Mouse (Mus musculus) hindbrain, embryonic 15.5 days (tissue): ENCODE measurements around the gene Nenf. TPM values are rescaled to one million over a fixed set of nuclear protein-coding genes. Genes with fewer than 3 reads are reported as not detected.

Experiments used
- ATAC-seq: fragments of 200-750 bp; cut with Nextera tagmentation; 2 replicates; pipeline ENCODE4 v1.8.0; 2017; ENCODE audit warnings: low read depth, moderate number of reproducible peaks, moderate TSS enrichment; ENCODE audit not compliant: low FRiP score
- H3K27ac ChIP-seq: fragments of 300-500 bp; sonication (generic); replicated peaks from 2 replicates; pipeline ENCODE4 v1.5.1; 2015; ENCODE audit warnings: mild to moderate bottlenecking, inconsistent platforms
- H3K27me3 ChIP-seq: fragments of 300-500 bp; sonication (generic); 2 replicates; pipeline ENCODE4 v1.6.1; 2015; ENCODE audit warnings: control low read depth, inconsistent platforms
- H3K36me3 ChIP-seq: fragments of 300-500 bp; sonication (generic); 2 replicates; pipeline ENCODE4 v1.6.1; 2015; ENCODE audit warnings: control low read depth, inconsistent platforms
- H3K4me1 ChIP-seq: fragments of 300-500 bp; sonication (generic); replicated peaks from 2 replicates; pipeline ENCODE4 v1.6.1; 2015; ENCODE audit warnings: control low read depth, inconsistent platforms
- H3K4me2 ChIP-seq: fragments of 300-500 bp; sonication (generic); 2 replicates; pipeline ENCODE4 v1.6.1; 2015; ENCODE audit warnings: moderate library complexity, mild to moderate bottlenecking, inconsistent platforms
- H3K4me3 ChIP-seq: fragments of 300-500 bp; sonication (generic); 2 replicates; pipeline ENCODE4 v1.5.1; 2015; ENCODE audit warnings: mild to moderate bottlenecking, inconsistent platforms
- H3K9ac ChIP-seq: fragments of 300-500 bp; sonication (generic); 2 replicates; pipeline ENCODE4 v1.6.1; 2015; ENCODE audit warnings: inconsistent platforms
- H3K9me3 ChIP-seq: fragments of 300-500 bp; sonication (generic); 2 replicates; pipeline ENCODE4 v1.6.1; 2016; ENCODE audit warnings: control low read depth, inconsistent platforms
- WGBS: fragments of 180-500 bp; shearing (Covaris S2); methylation state at CpG from one replicate; pipeline ENCODE4 v1.1.7; 2015; 5-methylcytosine and 5-hydroxymethylcytosine counted together
- polyA plus RNA-seq: library from polyadenylated mRNA; unstranded; fragments of >200 nt; fragmentation: Nextera tagmentation; extraction: Ambion mirVana; gene quantifications from 2 replicates; pipeline ENCODE4 v1.2.1, GENCODE M21; 2015

Nenf gene
- polyA plus RNA-seq, 1 experiment from 2014 or later = 138 TPM

GRCm38 (mm10) chr1:191296445-191296844 lies 21.5 kb downstream of the Nenf start:
- Histone ChIP-seq H3K27me3 (no peaks in the 10 kb centered on the region), H3K36me3 (no peaks in the 10 kb centered on the region), H3K4me1 (peaks cover 6% of the 10 kb centered on the region; the same call in 1 of the 2 replicates), H3K27ac (no peak overlapping the region), H3K9ac (no peak overlapping the region), H3K4me3 (no peak overlapping the region), H3K4me2 (no peak overlapping the region), H3K9me3 (no peaks in the 10 kb centered on the region)
- ATAC-seq = peak; percentile 54; the same call in 1 of the 2 replicates
- 59% methylated on average over 5 of the region's 5 CpGs for WGBS

GRCm38 (mm10) chr1:191295784-191296183 lies 22.2 kb downstream of the Nenf start:
- WGBS = 50% methylated on average over 3 of the region's 3 CpGs
- H3K4me2 ChIP-seq = no peak overlapping the region
- H3K27me3 ChIP-seq = no peaks in the 10 kb centered on the region
- H3K27ac ChIP-seq = no peak overlapping the region
- ATAC-seq = no peak
- H3K4me3 ChIP-seq = no peak overlapping the region
- H3K4me1 ChIP-seq = peaks cover 6% of the 10 kb centered on the region; the same call in 1 of the 2 replicates
- no peak overlapping the region for H3K9ac ChIP-seq
- H3K36me3 ChIP-seq = no peaks in the 10 kb centered on the region
- no peaks in the 10 kb centered on the region for H3K9me3 ChIP-seq

GRCm38 (mm10) chr1:191293996-191294795 lies 23.8 kb downstream of the Nenf start:
- Histone ChIP-seq H3K4me2 (no peak overlapping the region), H3K9me3 (no peaks in the 10 kb centered on the region), H3K27me3 (no peaks in the 10 kb centered on the region), H3K4me3 (no peak overlapping the region), H3K36me3 (no peaks in the 10 kb centered on the region), H3K27ac (no peak overlapping the region), H3K4me1 (peaks cover 6% of the 10 kb centered on the region; the same call in 1 of the 2 replicates), H3K9ac (no peak overlapping the region)
- WGBS = 77% methylated on average over 9 of the region's 9 CpGs
- no peak for ATAC-seq

- H3K36me3 ChIP-seq = no peaks in the 10 kb centered on the region
- no peak overlapping the region for H3K4me2 ChIP-seq
- no peak for ATAC-seq
- no peak overlapping the region for H3K9ac ChIP-seq
- H3K4me1 ChIP-seq = peaks cover 6% of the 10 kb centered on the region; the same call in 1 of the 2 replicates
- H3K27me3 ChIP-seq = no peaks in the 10 kb centered on the region
- H3K9me3 ChIP-seq = no peaks in the 10 kb centered on the region
- no peak overlapping the region for H3K4me3 ChIP-seq
- 86% methylated on average over 2 of the region's 2 CpGs for WGBS
- H3K27ac ChIP-seq = no peak overlapping the region
Measured at GRCm38 (mm10) chr1:191293051-191293450, 24.9 kb downstream of the Nenf start.

- Histone ChIP-seq H3K27ac (no peak overlapping the region), H3K27me3 (no peaks in the 10 kb centered on the region), H3K4me2 (no peak overlapping the region), H3K9me3 (no peaks in the 10 kb centered on the region), H3K36me3 (no peaks in the 10 kb centered on the region), H3K9ac (no peak overlapping the region), H3K4me1 (peaks cover 6% of the 10 kb centered on the region; the same call in 1 of the 2 replicates), H3K4me3 (no peak overlapping the region)
- 54% methylated on average over 5 of the region's 5 CpGs for WGBS
- ATAC-seq = peak; percentile 74
Measured at GRCm38 (mm10) chr1:191292348-191292747, 25.6 kb downstream of the Nenf start.

GRCm38 (mm10) chr1:191288762-191289161 lies 29.2 kb downstream of the Nenf start:
- 36% methylated on average over 8 of the region's 8 CpGs for WGBS
- H3K4me1 ChIP-seq = no peaks in the 10 kb centered on the region
- no peak overlapping the region for H3K9ac ChIP-seq
- no peak overlapping the region for H3K4me3 ChIP-seq
- no peak overlapping the region for H3K4me2 ChIP-seq
- no peak overlapping the region for H3K27ac ChIP-seq
- H3K27me3 ChIP-seq = no peaks in the 10 kb centered on the region
- no peak for ATAC-seq
- no peaks in the 10 kb centered on the region for H3K9me3 ChIP-seq
- no peaks in the 10 kb centered on the region for H3K36me3 ChIP-seq

GRCm38 (mm10) chr1:191284502-191284901 lies 33.5 kb downstream of the Nenf start:
- H3K27me3 ChIP-seq = no peaks in the 10 kb centered on the region
- H3K36me3 ChIP-seq = no peaks in the 10 kb centered on the region
- no peak overlapping the region for H3K27ac ChIP-seq
- no peak overlapping the region for H3K4me3 ChIP-seq
- no peak overlapping the region for H3K4me2 ChIP-seq
- H3K9me3 ChIP-seq = no peaks in the 10 kb centered on the region
- H3K9ac ChIP-seq = no peak overlapping the region
- no peak for ATAC-seq
- WGBS = 93% methylated on average over 8 of the region's 8 CpGs
- no peaks in the 10 kb centered on the region for H3K4me1 ChIP-seq

GRCm38 (mm10) chr1:191283110-191284040 lies 34.6 kb downstream of the Nenf start:
- no peak overlapping the region for H3K27ac ChIP-seq
- no peaks in the 10 kb centered on the region for H3K36me3 ChIP-seq
- H3K9me3 ChIP-seq = no peaks in the 10 kb centered on the region
- no peak overlapping the region for H3K9ac ChIP-seq
- H3K27me3 ChIP-seq = no peaks in the 10 kb centered on the region
- no peak overlapping the region for H3K4me2 ChIP-seq
- ATAC-seq = no peak
- H3K4me3 ChIP-seq = no peak overlapping the region
- H3K4me1 ChIP-seq = no peaks in the 10 kb centered on the region
- 77% methylated on average over 13 of the region's 13 CpGs for WGBS

- no peaks in the 10 kb centered on the region for H3K36me3 ChIP-seq
- no peak for ATAC-seq
- H3K9ac ChIP-seq = no peak overlapping the region
- H3K27me3 ChIP-seq = no peaks in the 10 kb centered on the region
- H3K4me2 ChIP-seq = no peak overlapping the region
- H3K27ac ChIP-seq = no peak overlapping the region
- H3K4me1 ChIP-seq = no peaks in the 10 kb centered on the region
- H3K9me3 ChIP-seq = no peaks in the 10 kb centered on the region
- no peak overlapping the region for H3K4me3 ChIP-seq
- 92% methylated on average over 1 of the region's 1 CpGs for WGBS
Measured at GRCm38 (mm10) chr1:191282319-191282718, 35.7 kb downstream of the Nenf start.

GRCm38 (mm10) chr1:191281171-191281570 lies 36.8 kb downstream of the Nenf start:
- Histone ChIP-seq H3K9ac (no peak overlapping the region), H3K4me2 (no peak overlapping the region), H3K27me3 (no peaks in the 10 kb centered on the region), H3K4me1 (no peaks in the 10 kb centered on the region), H3K4me3 (no peak overlapping the region), H3K36me3 (no peaks in the 10 kb centered on the region), H3K9me3 (no peaks in the 10 kb centered on the region), H3K27ac (no peak overlapping the region)
- no peak for ATAC-seq
- 60% methylated on average over 7 of the region's 7 CpGs for WGBS

- no peak overlapping the region for H3K27ac ChIP-seq
- H3K9ac ChIP-seq = no peak overlapping the region
- ATAC-seq = no peak
- no peaks in the 10 kb centered on the region for H3K4me1 ChIP-seq
- 88% methylated on average over 4 of the region's 4 CpGs for WGBS
- no peaks in the 10 kb centered on the region for H3K36me3 ChIP-seq
- no peak overlapping the region for H3K4me3 ChIP-seq
- no peaks in the 10 kb centered on the region for H3K27me3 ChIP-seq
- no peak overlapping the region for H3K4me2 ChIP-seq
- no peaks in the 10 kb centered on the region for H3K9me3 ChIP-seq
Measured at GRCm38 (mm10) chr1:191278324-191278723, 39.7 kb downstream of the Nenf start.

- Histone ChIP-seq H3K9ac (no peak overlapping the region), H3K4me1 (no peaks in the 10 kb centered on the region), H3K9me3 (no peaks in the 10 kb centered on the region), H3K36me3 (no peaks in the 10 kb centered on the region), H3K4me2 (no peak overlapping the region), H3K27me3 (no peaks in the 10 kb centered on the region), H3K4me3 (no peak overlapping the region), H3K27ac (no peak overlapping the region)
- ATAC-seq = peak; percentile 30; the same call in 1 of the 2 replicates
- 82% methylated on average over 14 of the region's 14 CpGs for WGBS
Measured at GRCm38 (mm10) chr1:191277549-191278059, 40.4 kb downstream of the Nenf start.
